Mouse (Mus musculus): Measurements from ENCODE around the gene Abtb2.

DNA sequence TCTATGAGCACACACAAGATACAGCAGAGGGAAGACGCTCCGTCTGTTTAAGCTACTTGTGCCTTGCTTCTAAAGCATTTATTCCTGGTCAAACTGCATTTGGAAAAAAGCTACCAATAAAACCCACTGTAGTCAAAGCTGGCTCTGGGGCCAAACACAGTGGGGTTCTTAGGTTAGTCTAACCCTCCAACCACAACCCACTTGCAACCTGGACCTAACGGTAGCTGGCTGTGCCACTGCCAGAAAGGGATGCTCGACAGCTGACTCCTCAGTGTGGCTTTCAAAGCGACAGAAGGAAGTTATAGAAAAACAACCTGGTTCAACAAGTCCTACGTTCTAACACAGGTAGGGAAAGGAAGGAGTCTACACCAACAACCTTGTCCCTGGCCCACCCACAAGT lies 165.3 kb downstream of the Abtb2 start:
- TF ChIP-seq CTCF (IDR thresholded peaks at IDR 0.05; ENCODE audit: extremely low read depth, insufficient read depth, low read length) (no peak), POLR2A (IDR thresholded peaks at IDR 0.05; ENCODE audit: extremely low read depth, insufficient read depth, low read length) (no peak)

Measured in cortical plate, adult 2 months (tissue).